Mouse (Mus musculus): ENCODE data around the gene Grin2b.

DNA sequence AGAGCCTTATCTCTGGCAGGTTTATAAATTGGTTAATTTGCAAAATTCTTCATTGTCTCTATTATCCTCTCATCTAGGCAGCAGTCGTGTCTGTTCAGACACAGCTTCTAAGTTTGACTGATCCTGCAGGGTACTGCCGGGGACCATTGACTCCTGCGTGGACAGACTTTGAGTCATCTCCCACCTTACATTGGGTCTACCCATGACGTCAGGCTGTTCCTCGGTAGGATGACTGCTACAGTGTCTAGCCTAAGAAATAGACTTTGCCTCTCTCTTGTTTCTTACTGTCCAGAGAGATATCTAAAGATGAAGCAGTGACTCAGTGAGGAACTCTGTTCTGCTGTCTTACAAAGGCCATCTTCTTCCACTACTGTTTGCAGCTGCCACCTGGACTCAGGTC, 229.0 kb downstream of the Grin2b start:
- TF ChIP-seq CTCF (IDR thresholded peaks at IDR 0.05; ENCODE audit: borderline replicate concordance, extremely low read depth, insufficient read depth, insufficient read length) (no peak), POLR2A (IDR thresholded peaks at IDR 0.05; ENCODE audit: borderline replicate concordance, extremely low read depth, insufficient read depth, insufficient read length, poor library complexity, severe bottlenecking) (no peak)

All from brain, embryonic 14.5 days (tissue).